Mouse (Mus musculus) G1E (cell line): ENCODE data around the gene Echs1. TPM values are rescaled to one million over a fixed set of nuclear protein-coding genes. Genes with fewer than 3 reads are reported as not detected.

Experiments
- ATAC-seq: 2 replicates; pipeline ENCODE4 v1.8.0; 2016; ENCODE audit warnings: mild to moderate bottlenecking; ENCODE audit not compliant: insufficient number of reproducible peaks, poor library complexity, low FRiP score, severe bottlenecking; ENCODE audit errors: extremely low read depth
- DNase-seq: peaks from one replicate; pipeline ENCODE4 v3.0.0; 2012; ENCODE audit warnings: low spot score
- H3K27me3 ChIP-seq: 2 replicates; pipeline ENCODE4 v1.6.1; 2012; ENCODE audit warnings: mild to moderate bottlenecking, low read length, inconsistent platforms; ENCODE audit not compliant: insufficient read depth
- H3K36me3 ChIP-seq: replicated peaks from 2 replicates; pipeline ENCODE3; 2012; ENCODE audit warnings: mild to moderate bottlenecking, inconsistent platforms
- H3K4me1 ChIP-seq: 2 replicates; pipeline ENCODE4 v1.6.1; 2012; ENCODE audit warnings: low read depth, low read length, inconsistent platforms, mixed read lengths; ENCODE audit not compliant: insufficient read depth
- H3K4me3 ChIP-seq: 2 replicates; pipeline ENCODE4 v1.5.1; 2012; ENCODE audit warnings: low read depth, mild to moderate bottlenecking, inconsistent platforms, low read length, moderate library complexity, mixed read lengths
- H3K9me3 ChIP-seq: replicated peaks from 2 replicates; pipeline ENCODE4 v1.6.1; 2012; ENCODE audit warnings: inconsistent platforms
- CTCF ChIP-seq: IDR thresholded peaks from 2 replicates; pipeline ENCODE4 v1.5.1; 2012; ENCODE audit warnings: low read depth, low read length, inconsistent platforms, mixed read lengths
- GATA1 ChIP-seq: IDR thresholded peaks from 2 replicates; pipeline ENCODE4 v1.6.1; 2012; ENCODE audit warnings: borderline replicate concordance, low read length, inconsistent platforms, mixed read lengths
- GATA2 ChIP-seq: IDR thresholded peaks from 2 replicates; pipeline ENCODE4 v1.6.1; 2012; ENCODE audit warnings: low read depth, low read length, inconsistent platforms, borderline replicate concordance
- POLR2AphosphoS5 ChIP-seq: IDR thresholded peaks from 2 replicates; pipeline ENCODE4 v1.6.1; 2012; ENCODE audit warnings: low read depth, low read length, inconsistent platforms; ENCODE audit not compliant: insufficient replicate concordance
- TAL1 ChIP-seq: conservative IDR thresholded peaks from 2 replicates; pipeline ENCODE4 v1.6.1; 2012; ENCODE audit warnings: low read depth, low read length, inconsistent platforms, mixed read lengths
- polyA plus RNA-seq: library from polyadenylated mRNA; stranded (reverse); fragments of >175 nt; gene quantifications from 2 replicates; pipeline ENCODE4 v1.2.3, GENCODE M21; 2012
- total RNA-seq, 2 experiments: library from RNA; stranded (forward) in 1 of 2; stranded (reverse) in 1 of 2; fragments of 200-1000 nt in 1 of 2; fragments of >200 nt in 1 of 2; fragmentation: Nextera tagmentation in 1 of 2; gene quantifications; 2 replicates each; pipeline ENCODE4 v1.2.3; 2014 to 2017

The Echs1 gene
- total and polyA plus RNA-seq, 3 experiments = 5.8 to 81.5 (median 32.6) TPM

GRCm38 (mm10) chr7:140067397-140067796 lies 48.9 kb downstream of the Echs1 start:
- DNase-seq = no peak
- Histone ChIP-seq H3K27me3 (peaks cover 23% of the 10 kb centered on the region), H3K4me3 (no peak overlapping the region), H3K9me3 (no peaks in the 10 kb centered on the region), H3K4me1 (no peaks in the 10 kb centered on the region), H3K36me3 (no peaks in the 10 kb centered on the region)
- no peak for ATAC-seq
- no peak for TF ChIP-seq GATA2
- no peak for TF ChIP-seq POLR2AphosphoS5
- no peak for TF ChIP-seq GATA1
- TF ChIP-seq CTCF = no peak
- no peak for TF ChIP-seq TAL1

- 0 out of 2 replicates have a peak, but pooled peaks have one; percentile 22 for ATAC-seq
- Histone ChIP-seq H3K4me1 (no peaks in the 10 kb centered on the region), H3K4me3 (no peak overlapping the region), H3K36me3 (no peaks in the 10 kb centered on the region), H3K27me3 (peaks cover 44% of the 10 kb centered on the region), H3K9me3 (no peaks in the 10 kb centered on the region)
- TF ChIP-seq TAL1 (no peak), CTCF (peak; percentile 64)
- no peak for DNase-seq
Measured at GRCm38 (mm10) chr7:140063092-140063491, 53.2 kb downstream of the Echs1 start.

- DNase-seq (no peak), ATAC-seq (no peak)
- H3K4me1 ChIP-seq = no peaks in the 10 kb centered on the region
- H3K4me3 ChIP-seq = no peak overlapping the region
- H3K9me3 ChIP-seq = no peaks in the 10 kb centered on the region
- TF ChIP-seq GATA2 (no peak), CTCF (no peak), TAL1 (no peak), POLR2AphosphoS5 (no peak), GATA1 (no peak)
- H3K36me3 ChIP-seq = no peaks in the 10 kb centered on the region
- peaks cover 52% of the 10 kb centered on the region for H3K27me3 ChIP-seq
Measured at GRCm38 (mm10) chr7:140062307-140062706, 54.0 kb downstream of the Echs1 start.

GRCm38 (mm10) chr7:140061832-140062130 lies 54.5 kb downstream of the Echs1 start:
- peaks cover 54% of the 10 kb centered on the region for H3K27me3 ChIP-seq
- no peaks in the 10 kb centered on the region for H3K4me1 ChIP-seq
- H3K4me3 ChIP-seq = no peak overlapping the region
- no peaks in the 10 kb centered on the region for H3K36me3 ChIP-seq
- no peaks in the 10 kb centered on the region for H3K9me3 ChIP-seq
- no peak for TF ChIP-seq TAL1
- no peak for ATAC-seq
- DNase-seq = no peak

- DNase-seq (no peak), ATAC-seq (no peak)
- no peak overlapping the region for H3K4me3 ChIP-seq
- TF ChIP-seq POLR2AphosphoS5 (no peak), GATA1 (no peak), TAL1 (no peak), CTCF (no peak), GATA2 (no peak)
- H3K9me3 ChIP-seq = no peaks in the 10 kb centered on the region
- no peaks in the 10 kb centered on the region for H3K4me1 ChIP-seq
- no peaks in the 10 kb centered on the region for H3K36me3 ChIP-seq
- H3K27me3 ChIP-seq = peaks cover 58% of the 10 kb centered on the region
Measured at GRCm38 (mm10) chr7:140060936-140061831, 55.1 kb downstream of the Echs1 start.

- TF ChIP-seq POLR2AphosphoS5 = no peak
- no peak for TF ChIP-seq GATA1
- Histone ChIP-seq H3K4me1 (no peaks in the 10 kb centered on the region), H3K9me3 (no peaks in the 10 kb centered on the region), H3K27me3 (peaks cover 56% of the 10 kb centered on the region), H3K36me3 (no peaks in the 10 kb centered on the region), H3K4me3 (no peak overlapping the region)
- ATAC-seq = no peak
- DNase-seq = no peak
Measured at GRCm38 (mm10) chr7:140059601-140060000, 56.7 kb downstream of the Echs1 start.

- Histone ChIP-seq H3K4me3 (no peak overlapping the region), H3K9me3 (no peaks in the 10 kb centered on the region), H3K36me3 (no peaks in the 10 kb centered on the region), H3K27me3 (peaks cover 54% of the 10 kb centered on the region), H3K4me1 (no peaks in the 10 kb centered on the region)
- ATAC-seq (no peak), DNase-seq (no peak)
- no peak for TF ChIP-seq GATA2
- TF ChIP-seq TAL1 = no peak
- no peak for TF ChIP-seq CTCF
- no peak for TF ChIP-seq POLR2AphosphoS5
- no peak for TF ChIP-seq GATA1
Measured at GRCm38 (mm10) chr7:140058528-140058927, 57.7 kb downstream of the Echs1 start.
